Mouse (Mus musculus): ENCODE data around the gene C77080.

C77080 gene

GRCm38 (mm10) chr4:129268698-129269097 lies 7.5 kb upstream of the C77080 start:
- in situ Hi-C loops (cut with MboI, MseI), result no loop called here

- in situ Hi-C loops (cut with MboI, MseI), result no loop called here
These were observed 5.6 kb upstream of the C77080 start for GRCm38 (mm10) chr4:129266821-129267220.

- in situ Hi-C loops (cut with MboI, MseI), result no loop called here
These were observed 5.0 kb upstream of the C77080 start for GRCm38 (mm10) chr4:129266191-129266590.

GRCm38 (mm10) chr4:129263225-129264021 lies 2.2 kb upstream of the C77080 start:
- in situ Hi-C loops (cut with MboI, MseI), result no loop called here

- in situ Hi-C loops (cut with MboI, MseI), result no loop called here
These were observed 526 bp downstream of the C77080 start for GRCm38 (mm10) chr4:129260678-129261077.

- in situ Hi-C loops (cut with MboI, MseI), result no loop called here
These were observed 2.1 kb downstream of the C77080 start for GRCm38 (mm10) chr4:129259101-129259500.

- in situ Hi-C loops (cut with MboI, MseI), result no loop called here
These were observed 4.5 kb downstream of the C77080 start for GRCm38 (mm10) chr4:129256450-129257380.

GRCm38 (mm10) chr4:129254571-129254970 lies 6.6 kb downstream of the C77080 start:
- in situ Hi-C loops (cut with MboI, MseI), result no loop called here

GRCm38 (mm10) chr4:129252492-129252891 lies 8.7 kb downstream of the C77080 start:
- in situ Hi-C loops (cut with MboI, MseI), result no loop called here

- in situ Hi-C loops (cut with MboI, MseI), result no loop called here
These were observed 9.6 kb downstream of the C77080 start for GRCm38 (mm10) chr4:129251482-129252125.

- in situ Hi-C loops (cut with MboI, MseI), result no loop called here
These were observed 10.3 kb downstream of the C77080 start for GRCm38 (mm10) chr4:129250759-129251481.

GRCm38 (mm10) chr4:129249288-129249687 lies 11.9 kb downstream of the C77080 start:
- in situ Hi-C loops (cut with MboI, MseI), result no loop called here

- in situ Hi-C loops (cut with MboI, MseI), result no loop called here
These were observed 12.9 kb downstream of the C77080 start for GRCm38 (mm10) chr4:129248243-129248767.

- in situ Hi-C loops (cut with MboI, MseI), result no loop called here
These were observed 13.6 kb downstream of the C77080 start for GRCm38 (mm10) chr4:129247381-129248242.

GRCm38 (mm10) chr4:129246360-129247301 lies 14.6 kb downstream of the C77080 start:
- in situ Hi-C loops (cut with MboI, MseI), result no loop called here

- in situ Hi-C loops (cut with MboI, MseI), result no loop called here
These were observed 16.4 kb downstream of the C77080 start for GRCm38 (mm10) chr4:129244802-129245201.

- in situ Hi-C loops (cut with MboI, MseI), result no loop called here
These were observed 18.4 kb downstream of the C77080 start for GRCm38 (mm10) chr4:129242761-129243160.

- in situ Hi-C loops (cut with MboI, MseI), result no loop called here
These were observed 18.9 kb downstream of the C77080 start for GRCm38 (mm10) chr4:129242327-129242726.

GRCm38 (mm10) chr4:129241898-129242297 lies 19.3 kb downstream of the C77080 start:
- in situ Hi-C loops (cut with MboI, MseI), result no loop called here

All from T-helper 2 cell (primary cell).